Mouse (Mus musculus): Measurements from ENCODE around the gene B3galnt2. TPM values are rescaled to one million over a fixed set of nuclear protein-coding genes. Genes with fewer than 3 reads are reported as not detected.
"Not testable (repeated sequence)": the region's sequence is repeated elsewhere in the genome, so short reads cannot be mapped to it uniquely, and the experiment has no call there.

Gene B3galnt2
- polyA plus RNA-seq, 1 experiment from 2014 or later, result 23.9 TPM

DNA sequence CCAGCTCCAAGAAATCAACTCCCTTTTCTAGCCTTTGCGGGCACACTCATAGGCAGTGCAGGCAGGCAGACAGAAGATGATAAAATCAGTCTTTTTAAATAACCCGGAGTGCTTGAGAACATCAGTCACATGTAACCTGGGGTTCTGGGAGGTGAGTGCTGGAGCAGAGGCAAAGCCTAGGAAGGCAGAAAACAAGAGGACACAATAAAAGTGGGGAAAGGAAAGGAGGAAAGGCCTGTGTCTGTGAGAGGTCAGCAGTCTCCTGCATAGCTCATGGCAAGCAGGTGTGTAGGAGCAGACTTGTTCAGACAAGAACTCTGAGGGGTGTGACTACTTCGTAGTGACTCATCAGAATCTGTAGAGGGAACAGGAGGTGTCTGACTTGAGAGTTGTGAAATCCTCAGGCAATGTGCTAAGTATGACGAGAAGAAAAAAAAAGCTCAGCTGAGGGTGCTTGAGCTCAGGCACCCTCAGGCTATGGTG, 14.4 kb downstream of the B3galnt2 start:
- ATAC-seq (peak; percentile 100), DNase-seq (ENCODE audit: low read depth, low spot score) (peak; percentile 77)
- no peak for TF ChIP-seq CTCF (IDR thresholded peaks at IDR 0.05)
- ChIA-PET POLR2A (no interaction called here), CTCF (interaction anchor here (2.1 kb wide), 1 partner anchor 11 kb away, joined by 6 read pairs; no protein-coding TSS in a partner anchor)
- H3K27me3 ChIP-seq, result no peaks in the 10 kb centered on the region
- in situ Hi-C loops (cut with MboI; ENCODE audit: low pct_unique_long_range_greater_than_20kb), result no loop called here

DNA sequence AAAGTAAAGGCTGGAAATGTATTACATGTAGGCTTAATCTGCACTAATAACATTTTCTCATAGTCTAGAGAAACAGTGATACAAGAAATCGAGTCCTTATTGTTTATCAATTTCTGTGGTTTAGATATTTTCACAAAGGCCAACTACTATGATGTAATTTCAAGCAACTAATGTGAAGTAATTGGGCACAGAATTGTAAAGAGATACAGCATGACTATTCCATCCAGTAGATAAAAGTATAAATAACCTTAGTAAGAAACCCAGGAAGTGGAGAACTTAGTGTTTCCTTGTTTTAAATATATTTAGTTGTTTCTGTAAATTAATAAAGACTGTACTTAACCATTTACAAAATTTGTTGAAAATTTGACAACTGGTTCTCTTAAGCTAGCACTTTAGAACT, 15.5 kb downstream of the B3galnt2 start:
- CTCF ChIA-PET, result no interaction called here
- H3K27me3 ChIP-seq, result no peaks in the 10 kb centered on the region
- in situ Hi-C loops (cut with MboI; ENCODE audit: low pct_unique_long_range_greater_than_20kb), result no loop called here
- no peak for TF ChIP-seq CTCF (IDR thresholded peaks at IDR 0.05)
- POLR2A ChIA-PET, result no interaction called here
- DNase-seq (ENCODE audit: low read depth, low spot score) (no peak), ATAC-seq (no peak)

DNA sequence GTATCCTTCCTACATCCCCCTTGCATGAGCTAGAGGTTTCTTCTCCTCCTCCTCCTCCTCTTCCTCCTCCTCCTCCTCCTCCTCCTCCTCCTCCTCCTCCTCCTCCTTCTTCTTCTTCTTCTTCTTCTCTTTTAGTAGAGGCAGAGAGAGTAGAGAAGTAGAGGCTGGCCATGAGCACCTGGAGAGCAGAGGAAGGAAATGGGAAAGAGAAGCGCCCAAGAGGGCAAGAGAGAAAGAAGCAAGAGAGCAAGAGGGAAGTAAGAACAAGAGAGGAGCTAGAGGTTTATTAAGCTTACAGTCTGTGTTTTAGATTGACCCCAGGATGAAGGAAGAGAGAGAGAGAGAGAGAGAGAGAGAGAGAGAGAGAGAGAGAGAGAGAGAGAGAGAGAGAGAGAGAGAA, 27.6 kb downstream of the B3galnt2 start:
- POLR2A ChIA-PET; ATAC-seq; H3K27me3 ChIP-seq; CTCF ChIA-PET; in situ Hi-C loops (cut with MboI; ENCODE audit: low pct_unique_long_range_greater_than_20kb); DNase-seq (ENCODE audit: low read depth, low spot score): not testable (repeated sequence)

DNA sequence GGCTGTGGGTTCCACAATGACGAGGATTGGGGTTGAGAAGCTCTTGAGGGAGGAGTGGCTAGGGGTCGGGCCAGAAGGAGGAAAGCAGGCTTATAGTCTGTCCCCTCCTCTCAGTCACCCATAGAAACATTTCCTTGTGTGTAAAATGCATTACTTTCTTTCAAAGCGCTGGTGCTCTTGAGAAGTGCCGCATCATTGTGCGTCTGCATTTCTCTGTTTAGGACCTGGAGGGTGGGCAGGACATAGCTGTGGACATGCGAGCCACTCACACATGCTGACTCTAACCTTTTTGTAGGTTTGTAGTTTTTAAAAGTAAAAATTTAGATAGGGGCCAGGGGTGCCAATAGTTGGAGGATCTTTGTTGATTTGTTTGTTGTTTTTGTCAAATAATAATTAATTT, 29.3 kb downstream of the B3galnt2 start:
- DNase-seq (ENCODE audit: low read depth, low spot score), result no peak
- ATAC-seq, result no peak
- ChIA-PET POLR2A (no interaction called here), CTCF (interaction anchor here (1.4 kb wide), 1 partner anchor 9 kb away, joined by 4 read pairs; no protein-coding TSS in a partner anchor)
- in situ Hi-C loops (cut with MboI; ENCODE audit: low pct_unique_long_range_greater_than_20kb), result no loop called here
- no peak for TF ChIP-seq CTCF (IDR thresholded peaks at IDR 0.05)
- H3K27me3 ChIP-seq, result no peaks in the 10 kb centered on the region

DNA sequence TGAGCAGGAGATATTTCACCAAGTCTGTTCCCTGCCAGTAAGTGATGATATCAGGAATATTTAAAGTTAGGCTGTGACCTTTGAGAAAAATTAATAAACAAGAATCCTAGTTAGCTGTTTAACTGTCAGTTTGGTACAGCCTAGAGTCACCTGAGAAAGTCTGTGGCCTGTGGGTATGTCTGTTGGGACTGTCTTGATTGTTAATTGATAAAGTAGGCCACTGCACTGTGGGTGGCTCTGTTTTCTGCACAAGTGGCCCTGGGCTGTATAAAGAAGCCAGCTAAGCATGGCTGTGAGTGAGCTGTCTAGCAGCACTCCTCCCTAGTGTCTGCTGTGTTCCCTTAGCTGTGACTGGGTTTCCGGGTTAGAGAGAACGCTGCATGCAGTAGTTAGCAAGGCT, 34.9 kb downstream of the B3galnt2 start:
- no peak for ATAC-seq
- no peak for TF ChIP-seq CTCF (IDR thresholded peaks at IDR 0.05)
- ChIA-PET POLR2A (no interaction called here), CTCF (interaction anchor here (1.0 kb wide), 1 partner anchor 11 kb away, joined by 3 read pairs; no protein-coding TSS in a partner anchor)
- DNase-seq (ENCODE audit: low read depth, low spot score), result no peak
- no peaks in the 10 kb centered on the region for H3K27me3 ChIP-seq
- in situ Hi-C loops (cut with MboI; ENCODE audit: low pct_unique_long_range_greater_than_20kb), result no loop called here

DNA sequence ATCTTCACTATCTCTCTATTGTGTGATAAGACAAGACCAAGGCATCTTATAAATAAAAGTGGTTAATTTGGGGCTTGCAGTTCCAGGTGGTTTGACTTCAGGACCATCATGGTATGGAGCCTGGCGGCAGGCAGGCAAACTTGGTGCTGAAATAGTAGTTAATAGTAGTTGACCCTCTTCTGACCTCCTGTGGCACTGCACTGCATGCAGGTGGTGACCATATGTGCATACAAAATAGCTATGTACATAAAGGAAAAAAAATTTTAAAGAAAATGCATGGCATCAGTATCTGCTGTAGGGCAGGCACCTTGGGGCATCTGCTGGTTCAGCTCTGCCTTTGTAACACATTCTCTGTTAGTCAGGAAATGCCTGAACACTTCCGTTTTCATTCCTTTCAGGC, 36.1 kb downstream of the B3galnt2 start:
- DNase-seq (ENCODE audit: low read depth, low spot score) (no peak), ATAC-seq (no peak)
- ChIA-PET POLR2A (no interaction called here), CTCF (interaction anchor here (1.1 to 1.2 kb wide), 4 partner anchors 11 to 101 kb away, joined by 3 to 4 read pairs (median 3); no protein-coding TSS in a partner anchor)
- in situ Hi-C loops (cut with MboI; ENCODE audit: low pct_unique_long_range_greater_than_20kb), result no loop called here
- no peak for TF ChIP-seq CTCF (IDR thresholded peaks at IDR 0.05)
- no peaks in the 10 kb centered on the region for H3K27me3 ChIP-seq

DNA sequence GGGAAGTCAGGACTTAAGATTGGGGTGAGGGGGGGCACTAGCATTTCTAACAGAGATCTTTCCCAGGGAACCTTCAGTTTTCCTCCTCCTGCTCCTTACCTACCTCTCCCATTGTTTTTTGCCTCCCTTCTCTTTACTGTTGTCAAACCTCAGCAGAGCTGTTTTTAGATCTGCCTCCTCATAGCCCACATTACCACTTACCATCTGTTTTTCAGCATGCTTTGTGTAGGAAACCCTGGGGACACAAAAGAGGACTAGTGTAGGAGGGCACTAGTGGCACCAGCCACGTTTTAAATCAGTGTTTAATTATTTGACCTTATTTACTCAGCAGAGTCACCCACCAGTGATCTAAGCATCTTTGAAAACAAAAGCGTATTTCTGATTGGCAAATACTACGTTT, 38.8 kb downstream of the B3galnt2 start:
- CTCF ChIA-PET, result no interaction called here
- in situ Hi-C loops (cut with MboI; ENCODE audit: low pct_unique_long_range_greater_than_20kb), result no loop called here

DNA sequence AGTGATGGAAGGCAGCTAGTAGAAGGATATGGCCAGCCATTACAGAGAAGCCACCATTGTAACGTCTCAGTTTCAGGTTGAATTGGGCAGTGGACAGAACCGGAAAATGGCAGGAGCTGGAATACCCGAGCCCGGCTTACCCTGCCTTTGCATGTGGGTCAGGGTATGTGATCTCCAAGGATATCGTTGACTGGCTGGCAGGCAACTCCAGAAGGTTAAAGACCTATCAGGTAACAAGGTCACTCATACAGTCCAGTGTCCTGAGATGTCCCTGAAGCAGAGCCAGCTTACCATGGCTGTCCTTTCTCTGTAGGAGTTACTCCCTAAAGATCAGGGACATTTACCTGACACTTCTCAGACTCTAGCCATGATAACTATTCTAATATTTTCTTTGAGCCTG, 40.8 kb downstream of the B3galnt2 start:
- ChIA-PET CTCF (no interaction called here), POLR2A (no interaction called here)
- no peak for DNase-seq (ENCODE audit: low read depth, low spot score)
- in situ Hi-C loops (cut with MboI; ENCODE audit: low pct_unique_long_range_greater_than_20kb), result no loop called here
- no peaks in the 10 kb centered on the region for H3K27me3 ChIP-seq
- no peak for ATAC-seq
- no peak for TF ChIP-seq CTCF (IDR thresholded peaks at IDR 0.05)

More for the DNA sequence above, 38.8 kb downstream of the B3galnt2 start:
- TF ChIP-seq CTCF (IDR thresholded peaks at IDR 0.05), result no peak
- DNase-seq (ENCODE audit: low read depth, low spot score), result no peak
- ATAC-seq, result no peak
- no peaks in the 10 kb centered on the region for H3K27me3 ChIP-seq
- POLR2A ChIA-PET, result no interaction called here

DNA sequence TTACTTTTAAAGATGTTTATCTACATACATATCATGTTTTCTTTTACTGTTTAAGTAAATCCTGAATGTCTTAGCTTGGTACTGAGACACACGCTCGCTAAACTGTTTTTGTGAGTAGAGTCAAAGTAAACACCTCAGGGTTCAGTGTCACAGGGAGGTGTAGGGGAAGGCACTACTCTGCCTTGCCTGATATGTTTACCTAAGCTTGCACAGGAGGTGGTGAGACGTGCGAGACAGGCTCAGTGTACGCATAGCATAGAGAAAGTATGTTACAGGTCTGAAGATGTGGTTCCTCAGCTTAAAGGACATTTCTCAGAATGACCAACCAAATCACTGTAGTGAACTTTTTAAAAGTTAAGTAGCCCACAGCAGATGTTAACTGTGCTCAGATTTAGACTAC, 43.2 kb downstream of the B3galnt2 start:
- ChIA-PET POLR2A (no interaction called here), CTCF (no interaction called here)
- ATAC-seq (no peak), DNase-seq (ENCODE audit: low read depth, low spot score) (no peak)
- H3K27me3 ChIP-seq, result no peaks in the 10 kb centered on the region
- in situ Hi-C loops (cut with MboI; ENCODE audit: low pct_unique_long_range_greater_than_20kb), result no loop called here
- no peak for TF ChIP-seq CTCF (IDR thresholded peaks at IDR 0.05)

DNA sequence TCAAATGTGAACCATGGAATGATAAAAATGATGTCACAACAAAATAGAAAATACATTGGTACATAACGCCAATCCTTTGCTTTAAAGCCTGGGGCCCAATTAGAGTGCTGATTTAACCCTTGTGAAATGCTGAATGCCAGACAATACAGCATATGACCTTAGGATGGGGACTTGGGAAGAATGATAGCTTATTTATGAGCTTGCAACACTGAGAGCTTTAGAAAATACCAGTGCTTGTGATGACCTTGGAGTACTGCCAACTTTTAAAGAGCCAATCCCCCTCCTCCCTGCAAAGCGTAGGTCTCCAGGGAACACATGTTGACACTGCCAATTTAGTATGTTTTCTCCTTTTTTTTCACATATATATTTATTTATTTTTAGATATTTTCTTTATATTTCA, 48.4 kb downstream of the B3galnt2 start:
- TF ChIP-seq CTCF (IDR thresholded peaks at IDR 0.05), result no peak
- ATAC-seq (no peak), DNase-seq (ENCODE audit: low read depth, low spot score) (no peak)
- H3K27me3 ChIP-seq, result no peaks in the 10 kb centered on the region
- in situ Hi-C loops (cut with MboI; ENCODE audit: low pct_unique_long_range_greater_than_20kb), result no loop called here
- ChIA-PET CTCF (interaction anchor here (1.0 kb wide), 1 partner anchor 114 kb away, joined by 3 read pairs; no protein-coding TSS in a partner anchor), POLR2A (no interaction called here)

DNA sequence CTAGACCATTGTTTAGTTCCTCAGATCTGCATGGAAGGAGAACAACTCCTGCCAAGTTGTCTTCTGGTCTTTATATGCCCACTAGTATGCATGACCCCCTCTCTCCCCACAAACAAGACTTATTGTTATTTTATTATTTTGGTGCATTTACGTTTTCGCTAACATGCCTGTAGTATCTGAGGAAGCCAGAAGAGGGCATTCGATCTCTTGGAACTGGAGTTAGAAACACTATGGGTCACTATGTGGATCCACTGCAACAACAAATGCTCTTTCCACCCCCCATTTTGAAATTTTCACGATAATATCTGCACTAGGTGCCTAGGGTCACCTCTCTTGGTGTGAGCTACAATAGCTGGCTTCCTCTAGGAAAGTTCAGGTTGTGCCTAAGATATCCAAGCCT, 49.8 kb downstream of the B3galnt2 start:
- ATAC-seq, result no peak
- ChIA-PET CTCF (interaction anchor here (0.7 to 1.2 kb wide), 2 partner anchors 8 to 14 kb away, joined by 3 read pairs; no protein-coding TSS in a partner anchor), POLR2A (no interaction called here)
- DNase-seq (ENCODE audit: low read depth, low spot score), result no peak
- in situ Hi-C loops (cut with MboI; ENCODE audit: low pct_unique_long_range_greater_than_20kb), result no loop called here
- H3K27me3 ChIP-seq, result no peaks in the 10 kb centered on the region
- TF ChIP-seq CTCF (IDR thresholded peaks at IDR 0.05), result peak; percentile 30

DNA sequence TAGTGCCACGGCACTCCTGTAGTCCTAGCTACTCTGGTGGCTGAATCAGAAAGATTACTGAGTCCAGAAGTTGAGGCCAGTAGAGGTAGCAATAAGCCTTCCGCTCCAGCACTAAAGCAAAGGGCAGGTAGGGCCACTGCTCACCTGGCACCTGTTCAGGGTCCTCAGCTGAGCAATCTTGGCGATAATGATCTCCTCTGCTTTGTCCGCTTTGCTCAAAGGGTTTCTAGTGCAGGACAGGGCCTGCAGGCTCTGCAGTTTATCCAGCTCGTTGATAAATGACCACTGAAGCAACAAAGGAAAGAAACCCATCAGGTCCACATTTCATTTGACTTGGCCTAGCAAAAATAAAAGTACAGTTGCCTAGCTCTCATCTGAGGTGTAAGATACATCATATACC, 50.7 kb downstream of the B3galnt2 start:
- in situ Hi-C loops (cut with MboI; ENCODE audit: low pct_unique_long_range_greater_than_20kb), result no loop called here
- ATAC-seq (no peak), DNase-seq (ENCODE audit: low read depth, low spot score) (no peak)
- H3K27me3 ChIP-seq, result no peaks in the 10 kb centered on the region
- CTCF ChIA-PET, result interaction anchor here (1.2 kb wide), 1 partner anchor 15 kb away, joined by 3 read pairs; no protein-coding TSS in a partner anchor
- TF ChIP-seq CTCF (IDR thresholded peaks at IDR 0.05), result no peak
- POLR2A ChIA-PET, result no interaction called here
